Comparison of ENCODE assay signal across 9 mouse cellular contexts in genomic region chr15:51709871-51710655, GRCm38 (mm10).
A peak's percentile ranks its signal among the peaks of the same experiment; 100 is the strongest.
DNase-seq lines count a peak whose midpoint lies in the region; ATAC-seq and TF ChIP-seq lines count a peak whose summit lies in the region.
"Had no signal": no experiment of that assay in that cellular context is flagged by ENCODE, and none has a peak within 500 bp of the region (broad histone marks: within the 10 kb centered on the region; RNA-seq: fewer than 3 reads in every experiment).

No protein-coding gene starts in this region.

- TF ChIP-seq CTCF in stomach, postnatal 0 days (IDR thresholded peaks at IDR 0.05; ENCODE audit: low read depth): no peak

- peaks cover 18% of the 10 kb centered on the region for H3K4me1 ChIP-seq in midbrain, embryonic 10.5 days
- H3K4me1 ChIP-seq in midbrain, embryonic 11.5 days (ENCODE audit: control insufficient read depth, insufficient read depth, low read length): no peaks in the 10 kb centered on the region
- peaks cover 4% of the 10 kb centered on the region; the same call in 1 of the 2 replicates for H3K4me1 ChIP-seq in forebrain, embryonic 11.5 days (replicated peaks; ENCODE audit: control insufficient read depth, insufficient read depth, low read length)
- H3K4me1 ChIP-seq in heart, embryonic 12.5 days (replicated peaks): peaks cover 22% of the 10 kb centered on the region
- no peaks in the 10 kb centered on the region for H3K4me1 ChIP-seq in stomach, postnatal 0 days (replicated peaks; ENCODE audit: control insufficient read depth, insufficient read depth)

- H3K9ac ChIP-seq in midbrain, embryonic 11.5 days (ENCODE audit: low read length): no peak overlapping the region
- H3K9ac ChIP-seq in forebrain, embryonic 11.5 days (ENCODE audit: low read length): no peak overlapping the region
- no peak overlapping the region for H3K9ac ChIP-seq in heart, embryonic 12.5 days
- H3K9ac ChIP-seq in stomach, postnatal 0 days (ENCODE audit: low read length): no peak overlapping the region

- H3K27ac ChIP-seq in midbrain, embryonic 10.5 days (replicated peaks): peak overlapping the region; percentile 52
- no peak overlapping the region for H3K27ac ChIP-seq in midbrain, embryonic 11.5 days (ENCODE audit: low read depth, low read length)
- H3K27ac ChIP-seq in forebrain, embryonic 11.5 days (ENCODE audit: low read depth, low read length): no peak overlapping the region
- peak overlapping the region; percentile 70; the same call in 1 of the 2 replicates for H3K27ac ChIP-seq in heart, embryonic 12.5 days (ENCODE audit: poor library complexity, severe bottlenecking)
- H3K27ac ChIP-seq in stomach, postnatal 0 days (replicated peaks): no peak overlapping the region

- H3K4me2 ChIP-seq in midbrain, embryonic 11.5 days: no peak overlapping the region
- no peak overlapping the region for H3K4me2 ChIP-seq in forebrain, embryonic 11.5 days (ENCODE audit: low read depth, low read length, severe bottlenecking)
- peak overlapping the region; percentile 34 for H3K4me2 ChIP-seq in heart, embryonic 12.5 days
- no peak overlapping the region for H3K4me2 ChIP-seq in stomach, postnatal 0 days (replicated peaks; ENCODE audit: low read depth)

- no peaks in the 10 kb centered on the region for H3K9me3 ChIP-seq in midbrain, embryonic 10.5 days (replicated peaks)
- H3K9me3 ChIP-seq in midbrain, embryonic 11.5 days (ENCODE audit: control insufficient read depth, low read length): no peaks in the 10 kb centered on the region
- no peaks in the 10 kb centered on the region for H3K9me3 ChIP-seq in forebrain, embryonic 11.5 days (ENCODE audit: control insufficient read depth, low read length)
- H3K9me3 ChIP-seq in heart, embryonic 12.5 days (replicated peaks): no peaks in the 10 kb centered on the region
- no peaks in the 10 kb centered on the region for H3K9me3 ChIP-seq in stomach, postnatal 0 days (ENCODE audit: control insufficient read depth, low read length)

- H3K4me3 ChIP-seq in midbrain, embryonic 10.5 days: no peak overlapping the region
- H3K4me3 ChIP-seq in midbrain, embryonic 11.5 days (ENCODE audit: low read depth, low read length): no peak overlapping the region
- H3K4me3 ChIP-seq in forebrain, embryonic 11.5 days (ENCODE audit: low read depth, low read length): no peak overlapping the region
- no peak overlapping the region for H3K4me3 ChIP-seq in heart, embryonic 12.5 days
- H3K4me3 ChIP-seq in stomach, postnatal 0 days (ENCODE audit: low read depth, low read length): no peak overlapping the region
- H3K4me3 ChIP-seq: erythroblast, embryonic 14.5 days had no signal

- H3K36me3 ChIP-seq in midbrain, embryonic 10.5 days: no peaks in the 10 kb centered on the region
- H3K36me3 ChIP-seq in midbrain, embryonic 11.5 days (ENCODE audit: control insufficient read depth, insufficient read depth, low read length): no peaks in the 10 kb centered on the region
- H3K36me3 ChIP-seq in forebrain, embryonic 11.5 days (ENCODE audit: control insufficient read depth, insufficient read depth, low read length): no peaks in the 10 kb centered on the region
- H3K36me3 ChIP-seq in heart, embryonic 12.5 days: no peaks in the 10 kb centered on the region
- H3K36me3 ChIP-seq in stomach, postnatal 0 days (ENCODE audit: control insufficient read depth, insufficient read depth, low read length): no peaks in the 10 kb centered on the region

- 65% methylated on average over 13 of the region's 13 CpGs for WGBS in midbrain, embryonic 10.5 days
- WGBS in midbrain, embryonic 11.5 days: 64% methylated on average over 13 of the region's 13 CpGs
- WGBS in forebrain, embryonic 11.5 days: 51% methylated on average over 13 of the region's 13 CpGs
- 22% methylated on average over 13 of the region's 13 CpGs for WGBS in heart, embryonic 12.5 days
- WGBS in stomach, postnatal 0 days: 56% methylated on average over 13 of the region's 13 CpGs

- DNase-seq in midbrain, embryonic 10.5 days (ENCODE audit: low spot score): no peak
- DNase-seq in midbrain, embryonic 11.5 days (ENCODE audit: low spot score, missing footprints): no peak
- peak; percentile 51 for DNase-seq in forebrain, embryonic 11.5 days (ENCODE audit: low spot score)
- peak; percentile 40 to 59 for DNase-seq in kidney, postnatal 4 days
- DNase-seq in stomach, postnatal 0 days (ENCODE audit: low spot score): peak; percentile 15
- DNase-seq in embryo, embryonic 10.5 days (ENCODE audit: low spot score): no peak

- H3K27me3 ChIP-seq in midbrain, embryonic 10.5 days (ENCODE audit: low read depth, poor library complexity, severe bottlenecking): no peaks in the 10 kb centered on the region
- H3K27me3 ChIP-seq in midbrain, embryonic 11.5 days (ENCODE audit: control insufficient read depth, insufficient read depth, low read length): no peaks in the 10 kb centered on the region
- H3K27me3 ChIP-seq in forebrain, embryonic 11.5 days (ENCODE audit: control insufficient read depth, insufficient read depth, low read length): no peaks in the 10 kb centered on the region
- no peaks in the 10 kb centered on the region for H3K27me3 ChIP-seq in heart, embryonic 12.5 days (replicated peaks)
- H3K27me3 ChIP-seq in stomach, postnatal 0 days (ENCODE audit: control insufficient read depth, insufficient read depth, low read length): no peaks in the 10 kb centered on the region

- no peak for ATAC-seq in midbrain, embryonic 11.5 days (ENCODE audit: low FRiP score)
- no peak; the same call in 1 of the 2 replicates for ATAC-seq in forebrain, embryonic 11.5 days (replicated peaks; ENCODE audit: low FRiP score)
- peak; percentile 36; the same call in 1 of the 2 replicates for ATAC-seq in heart, embryonic 12.5 days (ENCODE audit: insufficient number of reproducible peaks, low FRiP score)
- ATAC-seq in megakaryocyte progenitor cell, adult 5-6 weeks (replicated peaks; ENCODE audit: poor library complexity): 0 out of 2 replicates have a peak, but pooled peaks have one; percentile 26
- no peak for ATAC-seq in stomach, postnatal 0 days (ENCODE audit: low FRiP score, low TSS enrichment)

- no peak for TF ChIP-seq EP300 in stomach, postnatal 0 days (optimal IDR thresholded peaks at IDR 0.05)

Comparison
In these comparisons a context has a peak if more than half of its experiments do, and no peak if none do; other contexts are left out.
1. H3K27ac ChIP-seq: peak in midbrain, embryonic 10.5 days (single experiment) and heart, embryonic 12.5 days (single experiment); none in midbrain, embryonic 11.5 days (single experiment), forebrain, embryonic 11.5 days (single experiment) and stomach, postnatal 0 days (single experiment).
2. DNase-seq: peak in forebrain, embryonic 11.5 days (single experiment), kidney, postnatal 4 days (2 of 2) and stomach, postnatal 0 days (single experiment); none in midbrain, embryonic 10.5 days (single experiment), midbrain, embryonic 11.5 days (single experiment) and embryo, embryonic 10.5 days (single experiment).
3. ATAC-seq: peak in heart, embryonic 12.5 days (single experiment) and megakaryocyte progenitor cell, adult 5-6 weeks (single experiment); none in midbrain, embryonic 11.5 days (single experiment), forebrain, embryonic 11.5 days (single experiment) and stomach, postnatal 0 days (single experiment).